Mouse (Mus musculus): ENCODE results near the gene Zkscan14.

DNA sequence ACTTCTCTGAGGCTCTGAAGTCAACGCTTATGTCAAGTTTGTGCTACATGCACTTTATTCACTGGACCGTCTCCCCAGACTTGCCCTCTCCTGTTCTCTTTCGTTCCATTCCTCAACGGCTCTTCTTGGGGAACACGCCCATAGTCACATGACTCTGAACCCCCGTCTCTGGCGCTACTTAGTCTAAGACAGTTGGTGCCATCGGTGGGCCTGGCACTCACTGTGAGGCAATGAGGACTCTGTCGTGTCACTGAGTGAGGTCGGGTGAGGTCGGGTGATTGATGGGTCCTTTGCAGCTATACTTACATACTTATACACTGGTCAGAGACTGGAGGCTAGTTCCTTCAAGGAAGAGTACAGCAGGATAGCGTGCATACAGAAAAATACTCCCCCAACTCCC is 21.7 kb upstream of the Zkscan14 start:
- TF ChIP-seq EP300 (IDR thresholded peaks at IDR 0.05; ENCODE audit: insufficient read depth, low read depth, low read length): no peak
- no peak for TF ChIP-seq CTCF (IDR thresholded peaks at IDR 0.05; ENCODE audit: low read depth, low read length)
- TF ChIP-seq POLR2A (IDR thresholded peaks at IDR 0.05; ENCODE audit: insufficient read depth, low read length): no peak

Measured in ES-Bruce4 (cell line).